Mouse (Mus musculus) adrenal gland, postnatal 25 days (tissue): Measurements from ENCODE around the gene Uhrf1. TPM values are rescaled to one million over a fixed set of nuclear protein-coding genes. Genes with fewer than 3 reads are reported as not detected.

ENCODE experiments used
- DNase-seq: peaks from one replicate; pipeline ENCODE4 v3.0.0; 2021; ENCODE audit warnings: mixed read lengths
- total RNA-seq: library from RNA; stranded (reverse); gene quantifications from 2 replicates; pipeline ENCODE4 v1.2.3, GENCODE M21; 2021

Gene Uhrf1
- total RNA-seq, 1 experiment from 2014 or later: 14.8 TPM

- peak; percentile 42 for DNase-seq
These were observed 27.2 kb upstream of the Uhrf1 start for GRCm38 (mm10) chr17:56275842-56276480.

- peak; percentile 86 for DNase-seq
These were observed 26.2 kb upstream of the Uhrf1 start, which contains the start of gene Ticam1 for GRCm38 (mm10) chr17:56276643-56277566. Gene Ticam1 (minus strand): TSS chr17:56276786.

- no peak for DNase-seq
These were observed 25.6 kb upstream of the Uhrf1 start for GRCm38 (mm10) chr17:56277567-56277893.

GRCm38 (mm10) chr17:56278340-56278739 is 24.8 kb upstream of the Uhrf1 start:
- no peak for DNase-seq

GRCm38 (mm10) chr17:56279481-56280155 is 23.5 kb upstream of the Uhrf1 start:
- DNase-seq: peak; percentile 39

- no peak for DNase-seq
These were observed 21.9 kb upstream of the Uhrf1 start for GRCm38 (mm10) chr17:56281193-56281592.

- DNase-seq: no peak
These were observed 20.3 kb upstream of the Uhrf1 start for GRCm38 (mm10) chr17:56282802-56283201.

GRCm38 (mm10) chr17:56283316-56283715 is 19.8 kb upstream of the Uhrf1 start:
- no peak for DNase-seq

- no peak for DNase-seq
These were observed 17.1 kb upstream of the Uhrf1 start for GRCm38 (mm10) chr17:56285995-56286394.

GRCm38 (mm10) chr17:56287830-56288229 is 15.3 kb upstream of the Uhrf1 start:
- DNase-seq: peak; percentile 64

- no peak for DNase-seq
These were observed 14.3 kb upstream of the Uhrf1 start for GRCm38 (mm10) chr17:56288866-56289265.

- DNase-seq: peak; percentile 47
These were observed 13.5 kb upstream of the Uhrf1 start for GRCm38 (mm10) chr17:56289371-56290331.

GRCm38 (mm10) chr17:56290388-56291170 is 12.5 kb upstream of the Uhrf1 start:
- peak; percentile 99 for DNase-seq

GRCm38 (mm10) chr17:56291171-56291511 is 12.0 kb upstream of the Uhrf1 start:
- peak; percentile 90 for DNase-seq

GRCm38 (mm10) chr17:56291826-56292475 is 11.2 kb upstream of the Uhrf1 start:
- no peak for DNase-seq

- DNase-seq: no peak
These were observed 10.4 kb upstream of the Uhrf1 start, which contains the start of gene Plin3 for GRCm38 (mm10) chr17:56292531-56293222. Gene Plin3 (minus strand): TSS chr17:56292873.

- no peak for DNase-seq
These were observed 9.8 kb upstream of the Uhrf1 start for GRCm38 (mm10) chr17:56293291-56293690.

GRCm38 (mm10) chr17:56294241-56294640 is 8.9 kb upstream of the Uhrf1 start:
- no peak for DNase-seq

- no peak for DNase-seq
These were observed 6.9 kb upstream of the Uhrf1 start for GRCm38 (mm10) chr17:56296201-56296600.

- DNase-seq: no peak
These were observed 4.9 kb upstream of the Uhrf1 start for GRCm38 (mm10) chr17:56298238-56298637.
